ENCODE assay signal across 8 mouse cellular contexts in the genomic region with DNA sequence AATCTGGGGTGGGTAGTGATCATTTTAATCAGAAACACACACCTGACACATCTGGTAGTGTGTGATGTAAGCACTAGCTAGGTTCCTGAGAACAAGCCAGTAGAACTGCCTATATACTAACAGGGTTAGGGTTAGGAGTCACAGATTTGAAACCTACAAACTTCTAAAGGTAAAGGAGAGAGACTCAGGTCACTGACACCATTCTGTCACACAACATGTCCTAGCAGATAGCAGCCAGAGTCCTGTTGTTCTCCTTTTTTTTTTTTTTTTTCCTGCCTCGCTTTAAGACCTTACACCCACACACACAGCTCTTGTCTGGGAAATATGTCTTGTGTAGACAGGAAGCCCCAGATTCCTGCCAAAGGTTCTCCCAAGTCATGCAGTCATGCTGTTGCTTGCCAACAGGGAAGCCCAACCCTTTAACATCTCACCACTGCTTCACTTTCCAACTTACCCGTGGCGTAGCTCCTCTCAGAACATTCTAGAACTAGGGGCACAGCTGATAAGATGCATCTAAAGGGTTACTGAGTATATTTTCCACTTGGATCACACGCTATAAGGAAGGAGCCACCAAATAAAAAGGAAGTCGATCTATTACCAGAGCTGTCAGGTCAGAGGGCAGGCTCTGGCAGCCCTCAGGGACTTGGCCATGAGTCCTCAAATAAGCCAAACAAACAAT. TPM values are rescaled to one million over a fixed set of nuclear protein-coding genes. Genes with fewer than 3 reads are reported as not detected.
A peak's percentile ranks its signal among the peaks of the same experiment; 100 is the strongest.
DNase-seq lines count a peak whose midpoint lies in the region; ATAC-seq and TF ChIP-seq lines count a peak whose summit lies in the region.

No protein-coding gene starts in this region.

- no peaks in the 10 kb centered on the region for H3K9me3 ChIP-seq in limb, embryonic 14.5 days (ENCODE audit: control insufficient read depth, low read length)
- H3K9me3 ChIP-seq in limb, embryonic 10.5 days (replicated peaks), result no peaks in the 10 kb centered on the region
- H3K9me3 ChIP-seq in stomach, embryonic 15.5 days, result no peaks in the 10 kb centered on the region
- no peaks in the 10 kb centered on the region for H3K9me3 ChIP-seq in forebrain, embryonic 14.5 days (replicated peaks; ENCODE audit: control insufficient read depth, low read length)

- H3K4me3 ChIP-seq in limb, embryonic 14.5 days (replicated peaks; ENCODE audit: low read length), result no peak overlapping the region
- no peak overlapping the region for H3K4me3 ChIP-seq in limb, embryonic 10.5 days
- H3K4me3 ChIP-seq in stomach, embryonic 15.5 days (replicated peaks), result no peak overlapping the region
- no peak overlapping the region for H3K4me3 ChIP-seq in forebrain, embryonic 14.5 days (ENCODE audit: low read depth, low read length)

- no peak for TF ChIP-seq POLR2A in limb, embryonic 14.5 days (IDR thresholded peaks at IDR 0.05; ENCODE audit: borderline replicate concordance, extremely low read depth, insufficient read depth, insufficient read length)

- DNase-seq in limb, embryonic 14.5 days (ENCODE audit: low spot score), result peak; percentile 31
- DNase-seq in limb, embryonic 10.5 days (ENCODE audit: low spot score), result no peak
- DNase-seq in gastrocnemius, adult 18-20 months (ENCODE audit: low spot score), result peak; percentile 84
- DNase-seq in kidney, adult 9 months, result peak; percentile 78
- DNase-seq in spleen, adult 18-20 months, result no peak
- no peak for DNase-seq in forebrain, embryonic 14.5 days (ENCODE audit: low spot score)
- no peak for DNase-seq in cerebellum, postnatal 4 days (ENCODE audit: low spot score in 2 of 2)

- no peaks in the 10 kb centered on the region for H3K27me3 ChIP-seq in limb, embryonic 14.5 days (ENCODE audit: control insufficient read depth, insufficient read depth, low read length)
- H3K27me3 ChIP-seq in limb, embryonic 10.5 days (ENCODE audit: low read depth, poor library complexity, severe bottlenecking), result no peaks in the 10 kb centered on the region
- H3K27me3 ChIP-seq in stomach, embryonic 15.5 days (replicated peaks), result no peaks in the 10 kb centered on the region
- no peaks in the 10 kb centered on the region for H3K27me3 ChIP-seq in forebrain, embryonic 14.5 days (replicated peaks; ENCODE audit: control insufficient read depth, insufficient read depth, low read length)

- no peak overlapping the region for H3K9ac ChIP-seq in limb, embryonic 14.5 days (ENCODE audit: low read depth, low read length, severe bottlenecking)
- H3K9ac ChIP-seq in stomach, embryonic 15.5 days, result no peak overlapping the region
- H3K9ac ChIP-seq in forebrain, embryonic 14.5 days (ENCODE audit: low read length), result no peak overlapping the region

- H3K4me1 ChIP-seq in limb, embryonic 14.5 days (ENCODE audit: control insufficient read depth, insufficient read depth, low read length), result no peaks in the 10 kb centered on the region
- no peaks in the 10 kb centered on the region for H3K4me1 ChIP-seq in limb, embryonic 10.5 days
- H3K4me1 ChIP-seq in stomach, embryonic 15.5 days, result peaks cover 2% of the 10 kb centered on the region; the same call in 1 of the 2 replicates
- no peaks in the 10 kb centered on the region for H3K4me1 ChIP-seq in forebrain, embryonic 14.5 days (ENCODE audit: control insufficient read depth, insufficient read depth, low read length)

- H3K27ac ChIP-seq in limb, embryonic 14.5 days (replicated peaks; ENCODE audit: low read depth, low read length), result no peak overlapping the region
- no peak overlapping the region for H3K27ac ChIP-seq in limb, embryonic 10.5 days
- H3K27ac ChIP-seq in stomach, embryonic 15.5 days, result no peak overlapping the region
- H3K27ac ChIP-seq in forebrain, embryonic 14.5 days (ENCODE audit: low read depth, low read length), result no peak overlapping the region

- H3K4me2 ChIP-seq in limb, embryonic 14.5 days (replicated peaks; ENCODE audit: low read depth, low read length, severe bottlenecking), result no peak overlapping the region
- no peak overlapping the region for H3K4me2 ChIP-seq in stomach, embryonic 15.5 days
- H3K4me2 ChIP-seq in forebrain, embryonic 14.5 days (ENCODE audit: low read length), result no peak overlapping the region

- H3K36me3 ChIP-seq in limb, embryonic 14.5 days (ENCODE audit: control insufficient read depth, insufficient read depth, low read length), result no peaks in the 10 kb centered on the region
- no peaks in the 10 kb centered on the region for H3K36me3 ChIP-seq in limb, embryonic 10.5 days
- H3K36me3 ChIP-seq in stomach, embryonic 15.5 days, result no peaks in the 10 kb centered on the region
- H3K36me3 ChIP-seq in forebrain, embryonic 14.5 days (ENCODE audit: control insufficient read depth, insufficient read depth, low read length), result no peaks in the 10 kb centered on the region

- WGBS in limb, embryonic 14.5 days, result 76% methylated on average over 5 of the region's 5 CpGs
- 86% methylated on average over 5 of the region's 5 CpGs for WGBS in limb, embryonic 10.5 days
- WGBS in stomach, embryonic 15.5 days, result 45% methylated on average over 5 of the region's 5 CpGs
- 83% methylated on average over 5 of the region's 5 CpGs for WGBS in forebrain, embryonic 14.5 days

- no peak for ATAC-seq in limb, embryonic 14.5 days (ENCODE audit: low FRiP score, low read depth)
- ATAC-seq in stomach, embryonic 15.5 days (ENCODE audit: insufficient read depth, low FRiP score, low read depth), result peak; percentile 39; the same call in 1 of the 2 replicates
- ATAC-seq in forebrain, embryonic 14.5 days, result no peak

RNA-seq across cellular contexts. Expression of a gene that starts 45.8 kb away (rescaled TPM):
- 19.5 and 19.6 TPM in 2 replicates for polyA plus RNA-seq in limb, embryonic 14.5 days (2012; rRNA removed)
- polyA plus RNA-seq in limb, embryonic 14.5 days (2014; fragmentation: Nextera tagmentation; extraction: Ambion mirVana), result 9.7 and 10.6 TPM in 2 replicates
- 14.1 and 17.1 TPM in 2 replicates for polyA plus RNA-seq in limb, embryonic 10.5 days (2016; fragmentation: Nextera tagmentation; extraction: Ambion mirVana)
- 1 to 10 TPM; 6.4 to 7.4 TPM for total RNA-seq in gastrocnemius, adult 18-20 months (2021)
- polyA plus RNA-seq in stomach, embryonic 15.5 days (2015; fragmentation: Nextera tagmentation; extraction: Ambion mirVana), result 8.6 and 9.1 TPM in 2 replicates
- polyA plus RNA-seq in forebrain, embryonic 14.5 days (2014; fragmentation: Nextera tagmentation; extraction: Ambion mirVana), result 9.5 and 12.1 TPM in 2 replicates

Comparison
In these comparisons a context has a peak if more than half of its experiments do, and no peak if none do; other contexts are left out.
1. DNase-seq: peak in limb, embryonic 14.5 days (single experiment), gastrocnemius, adult 18-20 months (single experiment) and kidney, adult 9 months (single experiment); none in limb, embryonic 10.5 days (single experiment), spleen, adult 18-20 months (0 of 2), forebrain, embryonic 14.5 days (single experiment) and cerebellum, postnatal 4 days (0 of 2).